Mouse (Mus musculus): Measurements from ENCODE around the gene Pdgfra.

The Pdgfra gene

GRCm38 (mm10) chr5:75155741-75156553 lies 3.9 kb downstream of the Pdgfra start:
- DNase-seq (ENCODE audit: low spot score) = peak; percentile 29

DNA sequence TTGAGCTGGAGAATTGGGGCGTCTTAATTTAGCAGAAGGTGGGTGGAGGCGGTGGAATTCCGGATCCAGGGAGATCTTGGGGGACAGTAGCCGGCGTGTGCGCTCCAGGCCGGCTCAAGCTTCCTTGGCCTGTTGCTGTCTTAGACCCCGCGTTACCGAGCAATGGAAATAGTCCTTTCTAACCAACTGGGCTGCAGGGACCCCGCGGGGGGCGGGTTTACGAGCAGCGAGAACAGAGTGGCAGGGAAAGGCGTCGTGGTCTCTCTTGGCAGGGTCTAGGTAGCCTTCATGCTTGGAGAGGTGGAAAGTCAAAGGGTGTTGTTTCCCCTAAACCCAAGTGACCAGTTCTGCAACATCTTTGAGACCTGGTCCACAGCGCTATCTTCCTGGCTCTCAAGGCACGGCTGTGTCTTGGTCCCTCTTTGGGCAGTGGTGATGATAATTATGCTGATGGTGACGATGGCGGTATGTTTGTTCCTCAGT lies 4.5 kb downstream of the Pdgfra start:
- DNase-seq (ENCODE audit: low spot score) = no peak

DNA sequence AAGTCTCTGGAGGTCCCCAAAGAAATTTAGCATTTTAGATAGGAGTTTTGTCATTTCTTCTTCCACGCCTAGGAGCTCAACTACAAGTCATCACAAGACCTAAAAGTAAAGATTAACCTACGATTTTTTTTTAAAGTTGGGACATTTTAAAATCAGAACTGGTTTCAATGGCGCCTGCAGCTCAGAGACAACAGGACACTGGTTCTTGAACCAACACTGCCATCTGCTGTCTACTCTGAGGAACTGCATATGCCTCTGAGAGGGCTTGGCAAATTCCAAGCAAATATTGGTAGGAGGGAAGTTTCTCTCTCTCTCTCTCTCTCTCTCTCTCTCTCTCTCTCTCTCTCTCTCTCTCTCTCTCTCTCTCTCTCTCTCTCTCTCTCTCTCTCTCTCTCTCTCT lies 4.9 kb downstream of the Pdgfra start:
- DNase-seq (ENCODE audit: low spot score) = peak; percentile 53

DNA sequence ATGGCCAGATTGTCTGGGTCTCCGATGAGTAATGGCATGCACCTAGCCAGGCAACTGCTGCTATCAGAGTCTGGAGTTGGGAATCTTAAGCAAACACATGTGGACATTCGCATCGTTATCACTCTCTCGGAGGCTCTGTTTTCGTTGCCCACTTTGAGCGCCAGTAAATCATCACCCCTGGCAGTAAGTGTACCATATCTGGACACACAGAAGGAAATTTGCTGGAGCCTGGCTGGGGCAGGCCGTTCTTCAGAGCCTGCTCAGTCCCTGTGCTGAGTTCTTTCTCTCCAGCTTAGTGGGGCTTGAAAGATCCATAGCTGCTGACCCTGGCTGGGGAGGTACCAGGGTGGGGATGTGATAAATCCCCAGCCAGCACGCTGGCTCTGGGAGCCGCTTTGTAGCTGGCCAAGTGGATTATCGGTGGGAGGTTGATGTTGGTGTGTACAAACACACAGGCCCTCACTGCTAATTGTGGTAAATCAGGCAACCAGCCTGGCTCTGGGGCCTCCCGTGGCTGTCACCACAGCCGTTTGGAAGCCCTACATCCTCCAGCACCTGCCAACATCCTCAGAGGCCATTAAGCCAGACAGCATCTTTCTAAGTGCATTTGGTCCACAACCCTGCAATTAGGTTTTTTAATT lies 8.6 kb downstream of the Pdgfra start:
- no peak for DNase-seq (ENCODE audit: low spot score)

DNA sequence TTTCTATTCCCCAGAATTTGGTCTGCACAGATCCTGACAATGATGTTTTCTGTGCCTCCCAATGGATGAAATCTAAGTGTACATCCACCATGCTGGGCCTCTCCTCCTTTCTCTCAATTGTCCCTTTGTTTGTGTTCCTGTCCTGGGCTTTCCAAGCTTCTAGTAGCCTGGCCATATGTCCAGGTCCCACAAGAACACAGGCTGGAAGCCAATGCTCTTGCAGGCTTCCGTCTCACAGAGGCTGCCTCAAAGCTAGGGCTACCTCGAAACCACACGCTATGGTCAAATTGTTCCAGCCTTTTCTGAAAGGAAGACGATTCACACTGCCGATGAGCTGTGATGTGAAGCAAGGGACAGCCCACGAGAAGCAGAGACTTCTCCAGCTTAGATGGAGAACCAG lies 9.5 kb downstream of the Pdgfra start:
- DNase-seq (ENCODE audit: low spot score) = no peak

GRCm38 (mm10) chr5:75163289-75163951 lies 11.3 kb downstream of the Pdgfra start:
- DNase-seq (ENCODE audit: low spot score) = no peak

GRCm38 (mm10) chr5:75164688-75165087 lies 12.6 kb downstream of the Pdgfra start:
- DNase-seq (ENCODE audit: low spot score) = no peak

- DNase-seq (ENCODE audit: low spot score) = no peak
Observed at GRCm38 (mm10) chr5:75169837-75170236, 17.7 kb downstream of the Pdgfra start.

- no peak for DNase-seq (ENCODE audit: low spot score)
Observed at GRCm38 (mm10) chr5:75171859-75172258, 19.8 kb downstream of the Pdgfra start.

GRCm38 (mm10) chr5:75179249-75179648 lies 27.2 kb downstream of the Pdgfra start:
- DNase-seq (ENCODE audit: low spot score) = no peak

DNA sequence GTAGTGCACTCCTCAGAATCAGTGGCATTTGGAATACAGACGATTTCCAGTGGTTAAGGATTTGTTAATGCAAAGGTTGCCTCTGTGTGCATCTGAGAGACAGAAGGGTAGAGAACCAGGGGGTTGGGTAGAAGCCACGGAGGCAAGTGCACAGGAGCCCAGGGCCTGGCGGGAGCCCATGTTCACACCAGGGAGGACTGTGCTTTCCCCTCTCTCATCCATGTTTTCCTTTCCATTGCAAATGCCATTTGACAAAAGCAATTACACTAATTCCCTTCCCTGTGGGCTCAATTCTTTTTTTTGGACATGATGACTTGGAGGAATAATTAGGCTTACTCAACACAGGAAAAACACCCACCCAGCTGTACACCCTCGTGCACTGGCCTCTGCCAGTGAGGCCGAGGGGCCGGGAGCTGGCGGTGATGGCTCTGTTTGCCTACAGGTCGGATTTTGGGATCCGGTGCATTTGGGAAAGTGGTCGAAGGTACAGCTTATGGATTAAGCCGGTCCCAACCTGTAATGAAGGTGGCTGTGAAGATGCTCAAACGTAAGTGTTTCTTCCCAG lies 27.7 kb downstream of the Pdgfra start:
- DNase-seq (ENCODE audit: low spot score) = no peak

DNA sequence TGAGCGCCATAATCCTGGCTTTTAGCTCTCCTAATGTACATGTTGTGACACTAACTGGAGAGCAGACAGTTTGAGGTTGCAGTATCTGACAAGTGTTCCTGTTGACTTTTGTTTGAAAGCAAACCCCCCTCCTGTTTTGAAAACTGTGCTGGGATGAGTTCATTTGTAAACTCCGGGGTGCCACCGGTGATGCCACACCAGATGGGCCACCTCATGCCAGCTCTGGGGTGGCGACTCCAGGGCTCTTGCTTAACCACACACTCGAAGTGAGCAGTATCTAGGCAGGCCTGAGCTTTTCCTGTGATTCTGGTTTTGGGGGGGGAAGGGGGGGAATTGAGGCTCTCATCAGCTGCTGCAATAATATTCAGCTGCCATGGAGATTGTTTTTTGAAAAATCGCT lies 31.6 kb downstream of the Pdgfra start:
- no peak for DNase-seq (ENCODE audit: low spot score)

DNA sequence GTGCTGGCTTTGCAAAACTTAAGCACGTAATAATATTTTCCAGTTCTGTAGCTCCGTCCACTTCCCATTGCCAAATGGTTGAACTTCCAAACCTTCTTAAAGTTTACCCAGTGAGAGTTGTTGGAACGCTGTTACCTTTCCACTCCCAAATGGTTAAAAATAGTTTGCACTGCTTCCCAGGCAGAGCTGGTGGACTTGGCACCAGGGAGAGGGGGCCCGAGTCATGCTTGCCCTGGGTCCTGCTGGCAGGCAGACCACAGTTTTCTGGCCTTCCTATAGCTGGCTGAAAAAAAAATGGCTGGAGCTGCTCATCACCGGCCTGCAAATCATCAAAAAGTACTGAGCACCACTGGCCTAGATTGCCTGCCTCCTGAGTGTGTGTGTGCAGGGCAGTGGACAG lies 32.0 kb downstream of the Pdgfra start:
- no peak for DNase-seq (ENCODE audit: low spot score)

GRCm38 (mm10) chr5:75184693-75185235 lies 32.7 kb downstream of the Pdgfra start:
- no peak for DNase-seq (ENCODE audit: low spot score)

- no peak for DNase-seq (ENCODE audit: low spot score)
Observed at GRCm38 (mm10) chr5:75185584-75185983, 33.5 kb downstream of the Pdgfra start.

DNA sequence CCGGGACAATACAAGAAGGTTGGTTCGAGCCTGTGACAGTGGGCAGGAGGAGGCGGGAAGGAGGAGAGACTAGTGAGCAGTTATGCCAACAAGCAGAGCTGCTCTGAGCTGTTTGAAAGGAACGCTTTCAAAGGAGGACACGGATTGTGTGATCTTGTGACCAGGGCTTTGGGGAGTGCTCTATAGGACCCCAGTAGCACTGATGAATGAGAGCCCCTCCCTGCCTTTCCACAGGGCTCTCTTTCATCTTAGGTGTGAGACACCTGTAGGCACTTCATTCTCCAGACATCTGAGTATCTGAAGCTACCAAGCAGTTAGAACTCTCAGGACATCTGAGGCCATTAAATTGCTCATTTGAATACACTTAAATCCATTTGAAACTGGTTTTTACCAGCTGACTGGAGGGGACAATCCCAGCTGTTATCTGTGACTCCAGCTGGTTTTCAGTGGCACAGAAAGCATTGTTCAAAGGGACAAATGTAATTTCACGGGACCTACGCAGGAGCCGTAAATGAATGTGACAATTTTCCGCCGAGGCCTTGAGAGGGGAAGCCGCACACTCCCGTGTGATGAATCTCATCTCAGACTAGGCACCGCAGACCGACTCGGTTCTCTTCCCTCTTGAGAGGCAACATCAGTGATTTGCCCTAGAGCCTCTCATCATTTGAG lies 37.4 kb downstream of the Pdgfra start:
- DNase-seq (ENCODE audit: low spot score) = no peak

- no peak for DNase-seq (ENCODE audit: low spot score)
Observed at GRCm38 (mm10) chr5:75193107-75193506, 41.0 kb downstream of the Pdgfra start.

GRCm38 (mm10) chr5:75198413-75198812 lies 46.3 kb downstream of the Pdgfra start:
- DNase-seq (ENCODE audit: low spot score) = no peak

- DNase-seq (ENCODE audit: low spot score) = no peak
Observed at GRCm38 (mm10) chr5:75199698-75200365, 47.7 kb downstream of the Pdgfra start.

- DNase-seq (ENCODE audit: low spot score) = no peak
Observed at GRCm38 (mm10) chr5:75200366-75200724, 48.3 kb downstream of the Pdgfra start.

- DNase-seq (ENCODE audit: low spot score) = no peak
Observed at GRCm38 (mm10) chr5:75207905-75208304, 55.8 kb downstream of the Pdgfra start.
